In genomic region chr2:57285197-57285596, GRCm38 (mm10) we compare ENCODE assay signal across 28 mouse cellular contexts. TPM values are rescaled to one million over a fixed set of nuclear protein-coding genes. Genes with fewer than 3 reads are reported as not detected.
DNase-seq lines count a peak whose midpoint lies in the region; ATAC-seq and TF ChIP-seq lines count a peak whose summit lies in the region.
"Had no signal": no experiment of that assay in that cellular context is flagged by ENCODE, and none has a peak within 500 bp of the region (broad histone marks: within the 10 kb centered on the region; RNA-seq: fewer than 3 reads in every experiment).

No protein-coding gene starts in this region.

- no peak for DNase-seq in forebrain, embryonic 11.5 days (ENCODE audit: low spot score)
- DNase-seq in kidney, postnatal 4 days = no peak
- no peak for DNase-seq in kidney, adult 11 months
- DNase-seq in brain, embryonic 14.5 days (ENCODE audit: low read depth) = peak; percentile 39
- DNase-seq: adrenal gland, adult 8-10 months; adrenal gland, postnatal 14 days; adrenal gland, postnatal 36 days; B cell, adult 2 months; cerebellum, adult 11 months; cerebellum, adult 18-20 months; cerebellum, adult 8-10 months; cerebellum, adult 9-11 months; cerebellum, postnatal 14 days; cerebellum, postnatal 36 days; embryo, embryonic 11 days had no signal

- no peaks in the 10 kb centered on the region for H3K36me3 ChIP-seq in forebrain, embryonic 11.5 days (ENCODE audit: control insufficient read depth, insufficient read depth, low read length)
- H3K36me3 ChIP-seq in forebrain, embryonic 12.5 days (replicated peaks) = peaks cover 5% of the 10 kb centered on the region; the same call in 1 of the 2 replicates
- no peaks in the 10 kb centered on the region for H3K36me3 ChIP-seq in kidney, embryonic 14.5 days (ENCODE audit: control insufficient read depth, insufficient read depth, low read length)
- H3K36me3 ChIP-seq in kidney, embryonic 16.5 days (ENCODE audit: insufficient read depth, low read length) = no peaks in the 10 kb centered on the region
- H3K36me3 ChIP-seq: embryonic facial prominence, embryonic 15.5 days had no signal

- H3K9ac ChIP-seq in forebrain, embryonic 11.5 days (ENCODE audit: low read length) = no peak overlapping the region
- no peak overlapping the region for H3K9ac ChIP-seq in forebrain, embryonic 12.5 days
- no peak overlapping the region for H3K9ac ChIP-seq in kidney, embryonic 14.5 days (ENCODE audit: low read depth, low read length)
- no peak overlapping the region for H3K9ac ChIP-seq in kidney, embryonic 16.5 days (replicated peaks; ENCODE audit: low read length)
- H3K9ac ChIP-seq: embryonic facial prominence, embryonic 13.5 days; embryonic facial prominence, embryonic 15.5 days had no signal

- TF ChIP-seq POLR2A in brain, embryonic 14.5 days (IDR thresholded peaks at IDR 0.05; ENCODE audit: borderline replicate concordance, extremely low read depth, insufficient read depth, insufficient read length, poor library complexity, severe bottlenecking) = no peak

- no peak overlapping the region for H3K4me3 ChIP-seq in forebrain, embryonic 11.5 days (ENCODE audit: low read depth, low read length)
- no peak overlapping the region for H3K4me3 ChIP-seq in forebrain, embryonic 12.5 days (replicated peaks)
- no peak overlapping the region for H3K4me3 ChIP-seq in kidney, embryonic 14.5 days (ENCODE audit: low read length)
- no peak overlapping the region for H3K4me3 ChIP-seq in kidney, embryonic 16.5 days (ENCODE audit: low read length)
- H3K4me3 ChIP-seq: embryonic facial prominence, embryonic 13.5 days; embryonic facial prominence, embryonic 15.5 days; erythroblast, embryonic 14.5 days had no signal

- H3K4me1 ChIP-seq in forebrain, embryonic 11.5 days (replicated peaks; ENCODE audit: control insufficient read depth, insufficient read depth, low read length) = no peaks in the 10 kb centered on the region
- peaks cover 7% of the 10 kb centered on the region; the same call in 1 of the 2 replicates for H3K4me1 ChIP-seq in forebrain, embryonic 12.5 days
- H3K4me1 ChIP-seq in kidney, embryonic 14.5 days (ENCODE audit: control insufficient read depth, insufficient read depth, low read length) = no peaks in the 10 kb centered on the region
- no peaks in the 10 kb centered on the region for H3K4me1 ChIP-seq in kidney, embryonic 16.5 days (ENCODE audit: insufficient read depth, low read length)
- H3K4me1 ChIP-seq: embryonic facial prominence, embryonic 13.5 days; embryonic facial prominence, embryonic 15.5 days had no signal

- WGBS in forebrain, embryonic 11.5 days = 54% methylated on average over 4 of the region's 4 CpGs
- WGBS in forebrain, embryonic 12.5 days = 41% methylated on average over 4 of the region's 4 CpGs
- 58% methylated on average over 4 of the region's 4 CpGs for WGBS in kidney, embryonic 14.5 days
- 60% methylated on average over 4 of the region's 4 CpGs for WGBS in kidney, embryonic 16.5 days

- no peak for TF ChIP-seq CTCF in brain, embryonic 14.5 days (IDR thresholded peaks at IDR 0.05; ENCODE audit: borderline replicate concordance, extremely low read depth, insufficient read depth, insufficient read length)

- no peaks in the 10 kb centered on the region for H3K9me3 ChIP-seq in forebrain, embryonic 11.5 days (ENCODE audit: control insufficient read depth, low read length)
- H3K9me3 ChIP-seq in forebrain, embryonic 12.5 days = no peaks in the 10 kb centered on the region
- no peaks in the 10 kb centered on the region for H3K9me3 ChIP-seq in kidney, embryonic 14.5 days (ENCODE audit: control insufficient read depth, low read length)
- H3K9me3 ChIP-seq in kidney, embryonic 16.5 days (ENCODE audit: low read length) = no peaks in the 10 kb centered on the region
- H3K9me3 ChIP-seq: embryonic facial prominence, embryonic 13.5 days; embryonic facial prominence, embryonic 15.5 days; G1E had no signal

- no peak overlapping the region for H3K4me2 ChIP-seq in forebrain, embryonic 11.5 days (ENCODE audit: low read depth, low read length, severe bottlenecking)
- H3K4me2 ChIP-seq in forebrain, embryonic 12.5 days = no peak overlapping the region
- H3K4me2 ChIP-seq in kidney, embryonic 14.5 days (replicated peaks; ENCODE audit: low read depth, low read length) = no peak overlapping the region
- H3K4me2 ChIP-seq in kidney, embryonic 16.5 days (replicated peaks; ENCODE audit: low read depth, low read length) = no peak overlapping the region
- H3K4me2 ChIP-seq: embryonic facial prominence, embryonic 13.5 days; embryonic facial prominence, embryonic 15.5 days had no signal

- no peak overlapping the region for H3K27ac ChIP-seq in forebrain, embryonic 11.5 days (ENCODE audit: low read depth, low read length)
- no peak overlapping the region for H3K27ac ChIP-seq in forebrain, embryonic 12.5 days
- no peak overlapping the region for H3K27ac ChIP-seq in kidney, embryonic 14.5 days (ENCODE audit: low read depth, low read length)
- H3K27ac ChIP-seq in kidney, embryonic 16.5 days (ENCODE audit: low read length) = no peak overlapping the region
- H3K27ac ChIP-seq: embryonic facial prominence, embryonic 13.5 days; embryonic facial prominence, embryonic 15.5 days had no signal

- ATAC-seq in forebrain, embryonic 11.5 days (replicated peaks; ENCODE audit: low FRiP score) = peak; percentile 54; the same call in 1 of the 2 replicates
- ATAC-seq in forebrain, embryonic 12.5 days (ENCODE audit: low FRiP score) = no peak; the same call in 1 of the 2 replicates
- ATAC-seq in kidney, embryonic 14.5 days (ENCODE audit: low FRiP score, low TSS enrichment) = 0 out of 2 replicates have a peak, but pooled peaks have one; percentile 66
- peak; percentile 66; the same call in 1 of the 2 replicates for ATAC-seq in kidney, embryonic 16.5 days (ENCODE audit: low FRiP score, low TSS enrichment)
- ATAC-seq: activated CD4-positive, CD25-positive, alpha-beta regulatory T cell, adult 4 months; CD4-positive, CD25-positive, alpha-beta regulatory T cell, adult 4 months; forebrain, embryonic 14.5 days; forebrain, embryonic 16.5 days; Patski had no signal

- no peaks in the 10 kb centered on the region for H3K27me3 ChIP-seq in forebrain, embryonic 11.5 days (ENCODE audit: control insufficient read depth, insufficient read depth, low read length)
- no peaks in the 10 kb centered on the region for H3K27me3 ChIP-seq in forebrain, embryonic 12.5 days
- H3K27me3 ChIP-seq in kidney, embryonic 14.5 days (ENCODE audit: control insufficient read depth, insufficient read depth, low read length) = no peaks in the 10 kb centered on the region
- H3K27me3 ChIP-seq in kidney, embryonic 16.5 days (ENCODE audit: insufficient read depth, low read length) = no peaks in the 10 kb centered on the region
- H3K27me3 ChIP-seq: CH12.LX; embryonic facial prominence, embryonic 13.5 days; embryonic facial prominence, embryonic 15.5 days; Patski had no signal

RNA-seq across cellular contexts. Expression of gene Gpd2, which starts 47.8 kb away (rescaled TPM):
- polyA plus RNA-seq in forebrain, embryonic 11.5 days (2014; fragmentation: Nextera tagmentation; extraction: Ambion mirVana) = 29.0 and 29.4 TPM in 2 replicates
- 23.1 and 24.1 TPM in 2 replicates for polyA plus RNA-seq in forebrain, embryonic 12.5 days (2016; fragmentation: Nextera tagmentation; extraction: Ambion mirVana)
- polyA plus RNA-seq in kidney, embryonic 14.5 days (2014; fragmentation: Nextera tagmentation; extraction: Ambion mirVana) = 12.0 and 19.7 TPM in 2 replicates
- 17.2 and 19.3 TPM in 2 replicates for polyA plus RNA-seq in kidney, embryonic 16.5 days (2015; fragmentation: Nextera tagmentation; extraction: Ambion mirVana)
- polyA plus RNA-seq in brain, embryonic 14.5 days (2012; rRNA removed) = 7.2 and 10.7 TPM in 2 replicates
